Mouse (Mus musculus) kidney, postnatal 36 days (tissue): ENCODE results near the gene Serpinf1.

Source experiments
- DNase-seq, 2 experiments: peaks; one replicate each; pipeline ENCODE4 v3.0.0; 2021 to 2022; ENCODE audit warnings: mixed read lengths in 2 of 2

Serpinf1 gene

DNA sequence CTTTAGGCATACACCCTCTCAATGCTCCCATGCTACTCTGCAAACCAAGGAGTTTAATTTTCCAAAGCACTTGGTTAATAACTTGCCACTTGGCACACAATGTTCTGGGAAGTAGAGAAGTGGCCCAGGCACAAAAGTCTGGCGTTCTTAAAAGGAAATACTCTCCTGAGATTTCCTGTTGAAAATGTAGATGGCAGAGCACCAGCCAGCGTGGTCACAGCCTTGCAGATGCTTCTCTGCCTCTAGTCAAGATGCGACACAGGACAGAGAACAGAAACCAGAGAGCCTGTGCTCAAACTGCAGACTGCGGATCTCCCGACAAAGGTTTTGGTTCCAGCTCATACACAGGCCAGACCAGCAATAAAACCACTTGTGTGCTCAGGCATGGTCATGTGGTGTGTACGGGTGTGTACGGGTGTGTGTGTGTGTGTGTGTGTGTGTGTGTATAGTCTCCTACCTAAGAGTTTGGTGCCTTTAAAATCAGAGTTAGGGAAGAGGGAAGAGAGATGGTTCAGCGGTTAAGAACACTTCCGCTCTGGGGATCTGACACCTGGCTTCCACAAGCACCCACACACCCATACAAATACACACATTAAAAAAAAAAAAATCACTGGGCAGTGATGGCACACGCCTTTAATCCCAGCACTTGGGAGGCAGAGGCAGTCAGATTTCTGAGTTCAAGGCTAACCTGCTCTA is 32.7 kb upstream of the Serpinf1 start:
- DNase-seq: peak; percentile 39 to 71

DNA sequence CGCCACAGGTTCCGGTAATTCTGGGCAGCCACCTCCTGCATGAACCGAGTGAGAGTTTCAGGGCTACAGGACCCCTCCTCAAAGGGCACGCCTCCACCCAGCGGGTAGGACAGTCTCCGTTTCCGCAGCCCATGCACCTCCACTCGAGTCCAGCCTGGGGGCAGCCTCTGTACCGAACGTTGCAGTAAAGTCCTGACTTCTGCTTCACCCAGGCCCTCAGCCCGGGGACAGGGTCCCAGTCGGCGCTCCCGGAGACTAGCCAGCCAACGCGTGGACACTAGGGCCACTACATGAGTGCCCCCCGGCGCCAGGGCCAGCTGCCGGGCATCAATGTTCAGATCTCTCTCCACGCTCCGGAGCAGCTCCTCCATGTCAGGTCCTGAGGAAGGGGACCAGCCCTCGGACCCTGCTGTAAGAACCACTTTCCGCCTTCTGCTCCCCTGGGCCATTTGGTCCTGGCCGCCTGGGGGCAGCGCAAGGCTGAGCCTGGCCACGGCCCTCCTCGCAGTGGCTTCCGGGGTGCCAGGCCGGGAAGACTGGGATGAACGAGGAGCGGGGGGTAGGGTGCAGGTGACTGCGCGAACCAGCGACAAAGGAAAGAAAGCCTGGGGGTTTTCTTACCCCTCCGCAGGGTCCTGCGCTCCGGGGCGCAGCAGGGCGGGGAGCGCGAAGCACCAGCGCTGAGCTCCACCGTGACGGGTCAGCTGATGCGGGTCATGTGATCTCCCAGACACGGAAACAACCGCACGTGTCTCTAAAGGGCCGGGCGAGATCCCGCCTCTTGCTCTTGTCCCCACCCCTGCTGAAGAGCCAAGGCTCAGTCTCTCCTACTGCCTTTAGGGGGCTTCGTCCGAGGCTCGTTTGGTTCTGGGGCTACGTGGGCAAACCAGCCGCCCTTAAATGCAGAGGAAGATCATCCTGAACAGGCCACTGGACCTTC is 31.8 kb upstream of the Serpinf1 start, which contains the start of gene Wdr81:
TSS of gene Wdr81 (minus strand) at position 727 of the 940 bp plus-strand sequence.
- peak; percentile 94 to 95 for DNase-seq

DNA sequence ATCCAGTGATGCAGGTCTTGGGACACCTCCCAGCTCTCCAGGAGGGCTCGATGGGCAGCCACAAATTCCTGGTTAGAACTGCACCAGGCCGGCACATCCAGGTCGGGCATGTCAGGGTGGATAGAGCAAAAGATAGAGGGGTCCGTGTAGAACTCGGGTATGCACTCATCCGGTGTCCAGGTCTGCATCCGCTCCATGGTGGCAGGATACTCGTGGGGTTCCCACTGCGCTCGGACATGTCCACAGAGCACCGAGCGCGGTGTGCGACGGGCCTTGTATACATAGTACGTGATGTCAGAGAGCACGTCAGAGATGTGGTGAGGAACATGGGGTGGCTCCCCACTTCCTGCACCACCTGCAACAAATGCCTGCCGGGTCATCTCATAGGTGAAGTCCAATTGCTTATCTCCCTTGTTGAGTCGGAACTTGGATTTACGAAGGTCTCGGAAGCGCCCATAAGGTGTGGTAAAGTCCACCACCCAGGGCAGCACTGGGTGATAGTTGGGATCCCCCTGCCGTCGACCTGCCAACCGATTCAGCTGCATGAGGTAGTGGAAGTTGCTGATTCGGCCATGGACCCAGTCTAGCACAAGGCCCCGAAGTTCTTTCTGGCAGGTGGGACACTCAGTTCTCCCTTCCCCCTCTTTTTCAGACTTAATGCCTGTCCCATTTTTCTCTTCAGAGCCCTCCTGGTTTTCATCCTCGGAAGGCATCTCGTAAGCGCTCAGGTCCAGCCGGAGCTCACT is 30.5 kb upstream of the Serpinf1 start:
- no peak for DNase-seq

DNA sequence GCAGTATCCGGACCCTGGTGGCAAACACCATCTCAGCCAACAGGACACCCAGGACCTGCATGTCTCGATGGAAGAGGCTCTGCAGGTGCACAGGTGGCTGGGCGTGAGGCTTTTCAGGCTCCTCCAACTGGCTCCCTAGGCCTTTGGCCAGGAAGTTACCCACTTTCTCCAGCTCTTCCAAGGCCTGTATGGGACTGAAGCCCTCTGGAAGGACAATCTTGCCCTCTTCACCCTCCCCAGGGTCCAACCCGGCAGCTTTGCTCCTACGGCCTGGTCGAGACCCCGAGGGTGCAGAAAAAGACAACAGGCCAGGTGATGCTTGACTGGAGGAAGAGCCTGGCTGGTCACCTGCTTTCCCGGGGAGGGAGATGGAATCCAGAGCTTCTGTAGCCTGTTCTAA is 29.6 kb upstream of the Serpinf1 start:
- DNase-seq: no peak

DNA sequence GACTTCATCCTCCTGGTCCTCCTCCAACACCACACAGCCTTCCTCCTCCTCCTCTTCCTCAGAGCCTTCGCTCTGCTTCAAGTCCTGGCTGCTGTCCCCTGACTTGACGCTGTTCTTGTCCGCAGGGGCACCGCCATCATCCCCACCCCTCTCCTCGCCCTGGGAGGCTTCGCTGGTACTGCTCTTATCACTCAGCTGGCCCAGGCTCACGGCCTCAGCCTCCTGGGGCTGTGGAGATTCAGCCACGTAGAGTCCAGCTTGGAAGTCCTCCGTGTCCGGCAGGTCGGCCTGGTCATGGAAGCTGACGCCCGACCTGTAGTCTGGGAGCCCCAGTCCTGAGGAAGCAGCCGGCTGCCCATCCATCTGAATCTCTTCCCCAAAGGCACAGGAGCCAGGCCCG is 28.4 kb upstream of the Serpinf1 start:
- no peak for DNase-seq

DNA sequence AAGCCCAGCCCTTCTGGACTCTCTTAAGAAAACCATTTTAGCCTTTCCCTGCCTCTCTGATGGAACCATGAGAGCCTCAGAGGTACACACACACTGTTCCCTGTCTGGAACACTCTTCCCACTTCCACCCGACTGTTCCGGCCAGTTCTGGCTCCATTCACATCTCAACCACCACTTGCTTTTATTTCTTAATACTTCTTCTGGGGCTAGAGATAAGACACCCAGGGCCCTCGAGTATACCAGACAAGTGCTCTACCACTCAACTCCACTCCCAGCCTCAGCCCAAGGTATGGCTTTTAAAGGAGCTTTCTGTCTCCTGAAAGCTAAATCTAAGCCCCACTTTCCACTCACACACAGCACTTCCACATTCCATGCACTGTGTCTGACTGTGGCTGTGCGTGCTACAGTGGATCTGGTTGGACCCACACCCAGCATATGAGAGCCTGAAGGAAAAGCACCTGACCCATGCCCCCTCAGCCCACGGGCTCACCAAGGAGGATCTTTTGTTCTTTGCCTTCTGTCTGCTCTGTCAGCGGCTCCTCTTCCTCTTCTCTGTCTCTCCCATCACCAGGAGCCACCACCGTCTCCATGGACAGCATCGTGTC is 27.9 kb upstream of the Serpinf1 start:
- peak in 1 of 2 experiments; percentile 51 for DNase-seq

DNA sequence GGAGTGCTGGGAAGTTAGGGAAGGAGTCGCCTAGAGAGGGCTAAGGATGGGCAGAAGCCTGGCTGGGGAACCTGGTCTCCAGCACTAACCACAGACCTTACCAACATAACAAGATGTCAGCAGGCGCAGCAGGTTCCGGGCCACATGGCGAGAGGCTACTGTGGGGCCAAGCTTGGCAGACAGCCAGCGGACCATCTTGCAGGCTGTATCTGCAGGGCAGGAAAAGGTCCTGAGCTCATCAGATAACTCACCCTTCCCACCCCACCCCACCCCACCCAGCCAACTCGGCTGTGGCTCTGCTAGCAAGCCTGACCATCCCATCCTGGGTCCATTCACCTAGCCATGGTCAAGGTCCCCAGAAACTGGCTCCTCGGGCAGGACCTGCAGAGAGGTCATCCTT is 27.2 kb upstream of the Serpinf1 start:
- no peak for DNase-seq

DNA sequence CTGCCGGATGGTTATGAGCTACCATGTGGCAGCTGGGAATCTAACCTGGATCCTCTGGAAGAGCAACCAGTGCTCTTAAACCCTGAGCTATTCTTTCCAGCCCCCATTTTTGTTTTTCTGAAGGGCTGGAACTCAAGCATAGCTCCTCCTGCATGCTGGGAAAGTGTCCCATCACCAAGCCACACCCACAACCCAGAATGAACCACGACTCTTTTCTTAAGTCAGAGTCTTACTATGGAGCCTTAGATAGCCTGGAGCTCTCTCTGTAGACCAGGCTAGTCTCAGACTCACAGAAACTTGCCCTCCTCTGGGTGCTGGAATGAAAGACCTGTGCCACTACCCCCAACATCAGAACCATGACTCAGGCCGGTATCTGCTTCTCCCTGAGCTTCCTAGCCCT is 26.1 kb upstream of the Serpinf1 start:
- no peak for DNase-seq

DNA sequence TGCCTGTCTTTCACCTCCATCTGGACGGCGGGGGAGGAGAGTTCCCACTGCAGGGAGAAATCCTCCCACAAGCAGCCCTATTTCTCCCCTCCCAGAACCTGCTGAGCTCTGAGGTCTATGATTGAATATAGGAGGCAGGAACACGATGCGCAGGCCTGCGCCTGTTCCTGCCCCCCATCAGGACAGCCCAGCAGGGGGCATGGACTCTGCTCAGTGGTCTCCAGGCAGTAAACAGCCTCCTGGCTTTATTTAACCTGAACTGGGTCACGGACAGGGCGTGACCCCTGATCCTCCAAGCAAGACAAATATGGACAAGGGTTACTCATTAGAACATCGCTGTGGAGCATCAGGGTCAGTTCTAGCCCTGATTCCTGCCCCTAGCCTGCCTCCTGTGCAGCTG is 21.2 kb upstream of the Serpinf1 start:
- peak; percentile 88 to 92 for DNase-seq

DNA sequence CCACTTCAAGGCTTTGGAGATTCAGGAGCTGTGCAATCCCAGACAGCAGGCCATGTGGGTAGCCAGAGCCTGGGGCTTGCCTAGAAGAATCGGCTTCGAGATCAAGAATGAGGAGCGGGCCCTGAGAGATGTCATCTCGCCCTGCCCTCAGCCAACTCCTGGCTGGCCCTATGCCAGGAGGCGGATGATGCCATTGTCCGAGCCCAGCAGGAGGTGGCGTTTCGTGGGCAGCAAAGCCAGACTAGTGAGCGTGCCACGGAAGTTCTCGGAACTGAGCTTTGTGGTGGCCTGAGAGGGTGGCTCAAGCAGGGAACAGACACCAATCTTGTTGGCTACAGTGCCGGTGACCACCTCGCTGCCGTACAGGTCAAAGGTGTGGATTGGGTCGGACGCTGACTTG is 19.1 kb upstream of the Serpinf1 start:
- DNase-seq: peak; percentile 39 to 84

DNA sequence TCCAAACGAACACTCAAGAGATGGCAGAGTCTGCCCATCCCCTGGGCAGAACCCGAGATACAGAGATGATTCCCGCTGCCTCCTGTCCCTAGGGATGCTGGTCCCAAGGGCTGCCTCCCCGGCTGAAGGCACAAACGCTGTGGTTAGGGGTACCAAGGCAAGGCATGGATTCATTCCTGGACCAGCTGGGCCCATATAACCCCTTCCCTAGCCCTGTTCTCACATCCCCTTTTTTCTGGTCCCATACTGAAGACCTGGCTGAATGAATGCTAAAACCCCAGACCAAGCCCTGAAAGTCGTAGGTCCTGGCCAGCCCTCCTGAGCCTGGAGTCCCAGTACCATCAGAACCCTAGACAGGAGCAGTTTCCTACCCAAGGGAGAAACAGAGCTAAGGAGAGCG is 18.5 kb upstream of the Serpinf1 start:
- DNase-seq: no peak

DNA sequence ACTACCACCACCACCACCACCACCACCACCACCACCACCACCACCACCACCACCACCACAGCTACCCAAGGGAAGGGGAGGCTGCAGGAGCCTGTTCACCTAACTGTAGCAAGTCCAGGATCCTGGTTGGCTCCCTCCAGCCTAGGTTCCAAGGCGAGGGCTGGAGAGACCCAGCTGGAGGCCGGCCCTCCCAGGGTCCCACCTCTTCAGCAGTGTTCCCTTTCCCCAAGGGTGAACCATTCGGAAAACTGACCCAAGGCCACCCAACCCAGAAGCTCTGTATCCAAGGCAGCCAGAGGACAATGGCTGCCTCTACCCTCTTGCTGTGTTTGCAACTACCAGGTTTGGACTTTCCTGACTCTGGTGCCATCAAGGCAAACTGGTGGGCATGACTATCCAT is 17.4 kb upstream of the Serpinf1 start:
- DNase-seq: peak; percentile 58

DNA sequence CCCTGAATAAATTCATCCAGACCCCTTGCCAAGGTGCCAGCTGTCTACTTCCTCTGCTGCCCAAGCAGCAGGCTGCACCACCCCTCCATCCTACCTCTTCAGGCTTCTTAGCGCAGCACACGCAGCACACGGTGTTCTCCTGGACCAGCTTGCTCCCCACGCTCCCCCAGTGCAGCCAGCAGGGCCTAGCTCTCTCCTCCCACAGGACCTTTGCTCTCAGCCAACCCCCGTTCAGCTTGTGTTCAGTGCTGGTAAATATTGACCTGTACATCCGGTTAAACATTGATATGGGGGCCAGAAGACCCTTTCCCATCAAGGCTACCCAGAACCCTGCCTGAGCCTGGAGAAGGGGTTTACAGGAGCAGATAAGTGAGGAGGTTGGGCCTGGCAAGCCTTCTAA is 16.9 kb upstream of the Serpinf1 start, which contains the start of gene Serpinf2:
TSS of gene Serpinf2 (minus strand) at position 229 of the 400 bp plus-strand sequence.
- DNase-seq: peak; percentile 79 to 85

DNA sequence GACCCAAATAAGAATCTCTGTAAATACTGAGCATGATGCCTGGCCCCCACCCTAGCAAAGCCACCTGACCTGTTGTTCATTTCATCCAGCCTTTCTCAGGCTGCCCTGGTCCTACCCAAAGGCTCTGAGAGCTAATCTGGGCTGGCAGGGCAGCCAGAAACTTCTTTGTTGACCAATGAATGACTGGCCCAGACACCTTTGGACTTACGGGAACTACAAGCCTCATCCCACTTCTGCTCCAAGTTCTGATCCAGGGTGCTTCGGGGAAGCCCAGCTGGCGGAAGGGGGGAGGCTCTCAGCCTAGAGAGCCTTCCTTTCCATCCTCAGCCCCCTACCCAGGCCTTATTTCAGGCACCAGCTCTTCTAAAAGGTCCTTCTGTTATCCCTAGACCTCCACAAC is 16.3 kb upstream of the Serpinf1 start:
- peak; percentile 66 to 75 for DNase-seq

DNA sequence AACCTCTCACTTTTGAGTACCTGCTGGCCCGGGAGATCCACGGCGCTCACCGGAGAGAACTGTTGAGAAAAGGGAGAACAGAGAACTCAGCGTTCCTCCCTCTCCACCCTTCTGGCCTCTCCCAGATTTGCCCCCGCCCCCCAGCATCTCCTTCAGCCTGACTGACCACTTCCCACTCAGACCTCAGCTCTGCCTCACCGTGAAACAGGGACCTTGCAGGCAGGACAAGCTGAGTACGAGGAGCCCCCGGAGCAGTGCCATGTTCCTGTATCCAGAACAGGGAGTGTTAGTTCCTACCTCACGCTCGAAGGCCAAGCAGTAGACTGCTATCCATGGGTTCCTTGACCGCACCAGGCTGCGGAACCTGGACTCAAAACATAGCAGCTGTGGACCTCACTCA is 15.7 kb upstream of the Serpinf1 start:
- DNase-seq: peak; percentile 20 to 63

DNA sequence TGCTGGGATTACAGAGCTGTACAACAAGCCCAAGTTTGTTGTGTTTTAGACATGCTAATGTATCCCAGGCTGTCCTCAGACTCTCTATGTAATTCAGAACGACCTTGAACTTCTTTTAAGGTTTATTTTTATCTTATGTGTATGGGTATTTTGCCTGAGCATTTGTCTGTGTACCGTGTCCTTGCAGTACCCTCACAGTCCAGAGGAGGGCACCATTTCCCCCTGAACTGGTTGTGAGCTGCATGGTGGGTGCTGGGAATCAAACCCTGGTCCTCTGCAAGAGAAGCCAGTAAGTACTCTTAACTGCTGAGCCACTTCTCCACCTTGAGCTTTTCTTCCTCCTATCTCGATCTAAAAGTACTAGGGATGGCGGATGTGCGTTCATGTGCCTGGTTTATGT is 11.6 kb upstream of the Serpinf1 start:
- DNase-seq: no peak

DNA sequence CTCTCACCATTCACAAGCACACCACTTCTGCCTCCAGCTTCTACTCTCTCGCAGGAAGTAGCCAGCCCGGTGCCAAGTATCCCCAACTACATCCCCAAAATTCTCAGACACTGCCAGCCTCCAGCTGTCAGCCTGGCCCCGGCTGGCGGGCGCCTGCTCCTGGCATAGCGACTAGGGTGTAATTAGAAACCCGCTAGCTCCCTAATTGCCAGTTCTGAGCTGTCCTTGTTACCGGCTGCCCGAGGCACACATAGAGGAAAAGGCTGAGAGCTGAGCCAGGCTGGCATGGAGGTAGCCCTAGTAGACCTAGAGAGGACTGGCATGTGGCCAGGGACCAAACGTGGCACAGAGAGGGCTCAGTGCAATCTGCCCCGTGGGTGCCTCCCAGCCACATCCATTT is 8.8 kb upstream of the Serpinf1 start:
- DNase-seq: peak; percentile 34 to 76

DNA sequence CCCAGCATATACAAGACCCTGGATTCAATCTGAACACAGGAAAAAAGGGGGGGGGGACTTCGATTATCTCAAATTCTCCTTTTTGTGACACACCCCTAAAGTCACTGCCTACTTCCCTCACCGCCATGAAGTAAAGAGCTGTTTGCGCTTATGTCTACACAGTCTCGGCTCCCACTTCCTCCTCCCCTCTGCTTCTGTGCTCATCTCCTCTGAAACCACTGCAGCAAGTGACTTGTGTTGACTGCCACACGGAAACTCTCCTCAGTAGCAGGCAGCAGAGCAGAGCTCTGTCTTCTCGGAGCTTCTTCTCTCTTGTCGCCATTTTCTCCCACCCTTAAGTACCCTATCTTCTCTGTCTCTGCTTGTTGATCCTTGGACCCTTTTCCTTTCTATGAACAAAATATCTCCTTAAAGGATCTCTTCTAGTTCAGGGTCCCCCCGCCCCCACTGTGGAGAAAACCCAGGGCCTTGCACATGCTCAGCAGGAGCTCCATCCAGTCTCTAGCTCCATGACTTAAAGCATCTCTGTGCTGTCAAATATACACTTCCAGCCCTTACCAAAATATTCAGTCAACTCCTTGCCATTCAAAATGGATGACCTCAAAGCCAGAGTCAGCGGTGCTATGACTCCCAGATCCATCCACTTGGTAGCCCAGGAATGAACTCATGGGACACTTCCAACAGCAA is 6.7 kb upstream of the Serpinf1 start:
- DNase-seq: no peak

DNA sequence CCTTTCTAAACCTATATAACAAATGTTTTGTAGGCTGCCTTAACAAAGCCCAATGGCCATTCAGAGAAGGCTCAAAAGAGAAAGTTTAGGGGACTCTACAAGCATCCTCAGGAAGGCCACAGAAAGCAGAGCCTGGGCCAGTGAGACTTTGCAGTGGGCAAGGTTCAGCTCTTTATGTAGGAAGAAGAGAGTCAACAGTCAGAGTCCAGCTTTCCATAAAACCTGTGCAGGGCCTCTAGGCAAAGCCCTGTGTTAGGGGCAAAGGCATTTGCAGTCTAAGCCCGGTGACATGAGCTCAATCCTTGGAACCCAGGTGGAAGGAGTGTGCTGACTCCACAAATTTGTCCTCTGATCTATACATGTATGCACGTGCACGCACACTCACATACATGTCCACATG is 2.0 kb upstream of the Serpinf1 start:
- DNase-seq: no peak

DNA sequence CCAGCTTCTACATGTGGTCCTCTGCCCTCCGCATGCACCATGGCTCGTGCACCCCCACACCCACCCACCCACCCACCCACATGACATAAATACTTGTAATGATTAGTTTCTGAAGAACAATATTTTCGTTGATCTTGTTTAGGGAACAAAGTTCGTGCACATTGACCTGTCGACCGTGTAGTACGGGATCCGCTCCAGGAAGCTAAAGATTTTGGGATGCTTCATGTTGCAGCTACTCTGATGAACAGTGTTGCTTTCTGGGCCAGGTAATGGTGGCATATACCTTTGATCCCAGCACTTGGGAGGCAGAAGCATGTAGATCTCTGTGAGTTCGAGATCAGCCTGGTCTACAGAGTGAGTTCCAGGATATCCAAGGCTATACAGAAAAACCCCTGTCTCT is 1.5 kb upstream of the Serpinf1 start:
- DNase-seq: no peak

DNA sequence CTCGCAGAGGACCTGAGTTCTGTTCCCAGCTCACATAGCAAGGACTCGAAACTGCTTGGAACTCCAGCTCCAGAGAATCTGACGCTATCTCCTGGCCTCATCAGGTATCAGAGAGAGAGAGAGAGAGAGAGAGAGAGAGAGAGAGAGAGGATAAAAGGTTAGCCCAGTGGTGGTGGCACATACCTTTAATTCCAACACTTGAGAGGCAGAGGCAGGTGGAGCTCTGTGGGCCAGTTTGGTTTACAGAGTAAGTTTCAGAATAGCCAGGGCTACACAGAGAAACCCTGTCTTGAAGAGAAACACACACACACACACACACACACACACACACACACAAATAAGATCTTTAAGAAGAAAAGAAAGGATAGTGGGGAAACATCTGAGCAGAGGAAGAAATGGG is 590 bp upstream of the Serpinf1 start:
- DNase-seq: no peak

DNA sequence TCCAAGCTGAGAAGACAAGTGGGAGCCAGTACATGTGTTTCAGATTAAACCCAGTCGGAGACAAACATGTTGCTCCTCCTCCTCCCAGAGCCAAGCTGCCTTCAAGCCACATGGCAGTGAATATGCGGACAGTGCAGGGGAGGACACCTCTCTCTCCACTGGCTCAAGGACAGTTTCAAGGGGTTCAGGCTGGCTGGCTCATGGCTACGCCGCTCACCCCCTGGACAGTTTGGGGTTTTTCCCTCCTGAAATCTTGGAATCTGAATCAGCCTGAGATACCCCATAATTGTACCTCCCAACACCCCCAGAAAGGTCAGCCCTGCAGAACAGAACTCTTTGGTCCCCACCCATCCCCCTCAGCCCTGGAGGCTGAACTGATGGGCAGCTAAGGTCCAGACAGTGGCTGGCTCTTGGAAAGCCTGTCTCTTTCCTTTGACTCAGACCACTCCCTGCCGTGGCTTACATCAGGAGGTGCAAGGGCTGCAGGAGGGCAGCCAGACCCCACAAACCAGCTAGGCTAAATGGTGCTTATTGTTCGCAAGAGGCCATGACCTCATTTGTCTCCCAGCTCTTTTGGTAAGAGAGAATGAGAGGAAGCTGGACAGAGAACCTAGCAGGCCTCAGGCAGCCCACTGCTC is 1.0 kb downstream of the Serpinf1 start:
- DNase-seq: no peak
